Mouse (Mus musculus) CH12.LX (cell line): ENCODE measurements at regions not wholly inside any gene's neighbourhood (a gene's known extent, or its start where the extent isn't known, plus 50 kb on each side); places are given as distances from the start of the nearest gene placed in this dataset.

Experiments used
- DNase-seq: peaks from one replicate; pipeline ENCODE4 v3.0.0-alpha.2; 2013; ENCODE audit errors: extremely low read depth
- H3K27ac ChIP-seq: 2 replicates; pipeline ENCODE4 v1.5.1; 2012; ENCODE audit warnings: low read depth, mild to moderate bottlenecking, control low read depth, moderate library complexity; ENCODE audit not compliant: insufficient read depth
- H3K27me3 ChIP-seq: replicated peaks from 2 replicates; pipeline ENCODE3; 2012; ENCODE audit warnings: inconsistent platforms
- H3K36me3 ChIP-seq, 2 experiments: replicated peaks in 1 of 2; 2 replicates each; pipeline versions ENCODE3 to v1.6.1; 2012; ENCODE audit warnings: inconsistent platforms in 1 of 2, low read length in 1 of 2, mild to moderate bottlenecking in 1 of 2, mixed read lengths in 1 of 2, moderate library complexity in 1 of 2; ENCODE audit not compliant: control insufficient read depth in 1 of 2, insufficient read depth in 1 of 2
- H3K4me1 ChIP-seq, 2 experiments: 2 replicates each; pipeline ENCODE4 v1.6.1; 2012; ENCODE audit warnings: inconsistent platforms in 1 of 2, moderate library complexity in 1 of 2; ENCODE audit not compliant: insufficient read depth in 2 of 2, control insufficient read depth in 1 of 2
- H3K4me2 ChIP-seq: 2 replicates; pipeline ENCODE4 v1.6.1; 2012; ENCODE audit warnings: low read depth, mild to moderate bottlenecking, control low read depth; ENCODE audit not compliant: poor library complexity, insufficient read depth, severe bottlenecking
- H3K4me3 ChIP-seq, 3 experiments: fragments of 150-350 bp in 1 of 3; sonication (generic) in 1 of 3; replicated peaks in 1 of 3; 2 replicates each; pipeline versions ENCODE3 to v1.5.1; 2011 to 2012; ENCODE audit warnings: low read depth in 2 of 3, low read length in 2 of 3, mild to moderate bottlenecking in 2 of 3, moderate library complexity in 2 of 3, control low read depth in 1 of 3, improper control_type of control experiment in 1 of 3, inconsistent platforms in 1 of 3, mixed read lengths in 1 of 3; ENCODE audit not compliant: poor library complexity in 1 of 3
- H3K79me2 ChIP-seq: replicated peaks from 2 replicates; pipeline ENCODE4 v1.6.1; 2012; ENCODE audit warnings: mild to moderate bottlenecking, moderate library complexity; ENCODE audit not compliant: control insufficient read depth, poor library complexity, insufficient read depth, severe bottlenecking; ENCODE audit errors: extremely low read depth
- H3K9ac ChIP-seq: 2 replicates; pipeline ENCODE4 v1.6.1; 2012; ENCODE audit warnings: low read depth, mild to moderate bottlenecking, control low read depth, moderate library complexity; ENCODE audit not compliant: insufficient read depth
- H3K9me3 ChIP-seq: replicated peaks from 2 replicates; pipeline ENCODE3; 2012; ENCODE audit warnings: low read length, inconsistent platforms, mixed read lengths
- CHD1 ChIP-seq: IDR thresholded peaks from 2 replicates; pipeline ENCODE4 v1.6.1; 2012; ENCODE audit warnings: low read depth, low read length, improper control_type of control experiment, inconsistent platforms
- CHD2 ChIP-seq: IDR thresholded peaks from 2 replicates; pipeline ENCODE4 v1.6.1; 2011; ENCODE audit warnings: low read length, improper control_type of control experiment
- CTCF ChIP-seq, 2 experiments: IDR thresholded peaks in 1 of 2; conservative IDR thresholded peaks in 1 of 2; 2 replicates each; pipeline ENCODE4 v1.5.1; 2011 to 2012; ENCODE audit warnings: low read depth in 2 of 2, low read length in 2 of 2, improper control_type of control experiment in 1 of 2, inconsistent platforms in 1 of 2, mild to moderate bottlenecking in 1 of 2, moderate library complexity in 1 of 2
- E2F4 ChIP-seq: IDR thresholded peaks from 2 replicates; pipeline ENCODE4 v1.6.1; 2011; ENCODE audit warnings: low read depth, low read length, improper control_type of control experiment; ENCODE audit not compliant: insufficient replicate concordance
- ELF1 ChIP-seq: IDR thresholded peaks from 2 replicates; pipeline ENCODE4 v1.6.1; 2014; ENCODE audit warnings: low read depth, mild to moderate bottlenecking, inconsistent platforms, low read length, improper control_type of control experiment
- JUND ChIP-seq: conservative IDR thresholded peaks from 2 replicates; pipeline ENCODE4 v1.6.1; 2011; ENCODE audit warnings: low read depth, low read length, improper control_type of control experiment
- MAFK ChIP-seq: IDR thresholded peaks from 2 replicates; pipeline ENCODE4 v1.6.1; 2011; ENCODE audit warnings: low read length, improper control_type of control experiment; ENCODE audit not compliant: insufficient replicate concordance
- MAX ChIP-seq: IDR thresholded peaks from 2 replicates; pipeline ENCODE4 v1.6.1; 2011; ENCODE audit warnings: low read length, improper control_type of control experiment
- MAZ ChIP-seq: IDR thresholded peaks from 2 replicates; pipeline ENCODE4 v1.6.1; 2012; ENCODE audit warnings: low read depth, mild to moderate bottlenecking, inconsistent platforms, low read length, improper control_type of control experiment, moderate library complexity
- MEF2A ChIP-seq: IDR thresholded peaks from 2 replicates; pipeline ENCODE4 v1.6.1; 2014; ENCODE audit warnings: low read depth, mild to moderate bottlenecking, inconsistent platforms, low read length, improper control_type of control experiment, borderline replicate concordance
- MXI1 ChIP-seq: IDR thresholded peaks from 2 replicates; pipeline ENCODE4 v1.6.1; 2011; ENCODE audit warnings: mild to moderate bottlenecking, low read depth, low read length, improper control_type of control experiment
- MYC ChIP-seq: IDR thresholded peaks from 2 replicates; pipeline ENCODE4 v1.6.1; 2011; ENCODE audit warnings: low read depth, mild to moderate bottlenecking, improper control_type of control experiment, low read length
- PAX5 ChIP-seq: IDR thresholded peaks from 2 replicates; pipeline ENCODE4 v1.6.1; 2012; ENCODE audit warnings: low read length, inconsistent platforms, mixed read lengths
- POLR2A ChIP-seq: IDR thresholded peaks from 2 replicates; pipeline ENCODE4 v1.6.1; 2011; ENCODE audit warnings: low read depth, mild to moderate bottlenecking, improper control_type of control experiment, low read length
- RAD21 ChIP-seq: IDR thresholded peaks from 2 replicates; pipeline ENCODE4 v1.6.1; 2011; ENCODE audit warnings: low read depth, mild to moderate bottlenecking, low read length, improper control_type of control experiment, moderate library complexity
- RCOR1 ChIP-seq: conservative IDR thresholded peaks from 2 replicates; pipeline ENCODE4 v1.6.1; 2012; ENCODE audit warnings: low read depth, mild to moderate bottlenecking, inconsistent platforms, low read length, improper control_type of control experiment
- SIN3A ChIP-seq: IDR thresholded peaks from 2 replicates; pipeline ENCODE4 v1.6.1; 2012; ENCODE audit warnings: low read length, improper control_type of control experiment, inconsistent platforms
- SMC3 ChIP-seq: IDR thresholded peaks from 2 replicates; pipeline ENCODE4 v1.6.1; 2011; ENCODE audit warnings: low read depth, low read length, improper control_type of control experiment
- TBP ChIP-seq: conservative IDR thresholded peaks from 2 replicates; pipeline ENCODE4 v1.6.1; 2011; ENCODE audit warnings: low read depth, low read length, improper control_type of control experiment
- UBTF ChIP-seq: IDR thresholded peaks from 2 replicates; pipeline ENCODE4 v1.6.1; 2012; ENCODE audit warnings: low read depth, mild to moderate bottlenecking, inconsistent platforms, low read length, improper control_type of control experiment, moderate library complexity
- USF1 ChIP-seq: IDR thresholded peaks from 2 replicates; pipeline ENCODE4 v1.6.1; 2014; ENCODE audit warnings: low read depth, mild to moderate bottlenecking, inconsistent platforms, low read length, improper control_type of control experiment
- USF2 ChIP-seq: conservative IDR thresholded peaks from 2 replicates; pipeline ENCODE4 v1.6.1; 2011; ENCODE audit warnings: low read depth, low read length, improper control_type of control experiment
- ZC3H11A ChIP-seq: IDR thresholded peaks from 2 replicates; pipeline ENCODE4 v1.6.1; 2012; ENCODE audit warnings: low read depth, mild to moderate bottlenecking, inconsistent platforms, low read length, improper control_type of control experiment
- ZKSCAN1 ChIP-seq: IDR thresholded peaks from 2 replicates; pipeline ENCODE4 v1.6.1; 2012; ENCODE audit warnings: low read depth, inconsistent platforms, low read length, improper control_type of control experiment, borderline replicate concordance
- ZMIZ1 ChIP-seq: IDR thresholded peaks from 2 replicates; pipeline ENCODE4 v1.6.1; 2012; ENCODE audit warnings: low read depth, mild to moderate bottlenecking, inconsistent platforms, low read length, improper control_type of control experiment
- ZNF384 ChIP-seq: IDR thresholded peaks from 2 replicates; pipeline ENCODE4 v1.6.1; 2012; ENCODE audit warnings: low read depth, low read length, improper control_type of control experiment, inconsistent platforms
- dilution Hi-C: fragments of 300-500 bp; cut with MboI; formaldehyde crosslinking; loops from 2 replicates; pipeline ENCODE4 v1.14.3; 2020; ENCODE audit warnings: low sequenced_read_pairs; ENCODE audit not compliant: extremely low pct_unique_long_range_greater_than_20kb, extremely low pct_ligation_motif_present
- in situ Hi-C: fragments of 300-500 bp; cut with MboI; formaldehyde crosslinking; loops from 3 replicates; pipeline ENCODE4 v1.14.3; 2019; ENCODE audit warnings: low sequenced_read_pairs, low pct_ligation_motif_present, low pct_unique_long_range_greater_than_20kb, mixed read lengths

GRCm38 (mm10) chr9:47912823-47913222 is 249.0 kb upstream of the Nxpe4 start:
- Histone ChIP-seq H3K4me2 (no peak overlapping the region), H3K4me1 (no peaks in the 10 kb centered on the region), H3K9me3 (peaks cover 64% of the 10 kb centered on the region), H3K4me3 (no peak overlapping the region), H3K27ac (no peak overlapping the region), H3K27me3 (no peaks in the 10 kb centered on the region), H3K36me3 (no peaks in the 10 kb centered on the region), H3K79me2 (no peaks in the 10 kb centered on the region), H3K9ac (no peak overlapping the region)
- dilution Hi-C loops: no loop called here
- in situ Hi-C loops: no loop called here
- no peak for DNase-seq
- no peak for TF ChIP-seq MAFK
- no peak for TF ChIP-seq PAX5
- TF ChIP-seq RAD21: no peak
- no peak for TF ChIP-seq SIN3A
- TF ChIP-seq UBTF: no peak
- TF ChIP-seq JUND: no peak
- no peak for TF ChIP-seq ZMIZ1
- TF ChIP-seq USF1: no peak
- TF ChIP-seq POLR2A: no peak
- no peak for TF ChIP-seq RCOR1

DNA sequence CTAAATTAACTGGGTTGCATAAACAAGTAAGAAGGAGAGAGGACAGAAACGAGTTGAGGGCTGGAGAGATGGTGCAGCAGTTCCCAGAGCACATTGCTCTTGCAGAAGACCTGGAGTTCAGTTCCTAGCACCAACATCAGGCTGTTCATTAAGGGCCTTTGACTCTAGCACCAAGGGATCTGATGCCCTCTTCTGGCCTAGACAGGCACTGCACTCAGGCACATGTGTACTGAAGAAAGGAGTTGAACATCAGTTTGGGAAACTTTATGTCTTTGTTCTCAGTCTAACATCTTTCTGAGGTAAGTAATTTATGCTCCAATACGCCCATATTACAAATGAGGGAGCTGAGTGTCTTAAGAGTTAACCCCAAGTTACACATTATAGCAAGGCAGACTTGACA is 226.5 kb upstream of the Nxpe4 start:
- Histone ChIP-seq H3K4me3 (no peak overlapping the region), H3K36me3 (no peaks in the 10 kb centered on the region), H3K27ac (no peak overlapping the region), H3K4me2 (no peak overlapping the region), H3K79me2 (no peaks in the 10 kb centered on the region), H3K9me3 (peaks cover 61% of the 10 kb centered on the region), H3K4me1 (no peaks in the 10 kb centered on the region), H3K9ac (no peak overlapping the region), H3K27me3 (no peaks in the 10 kb centered on the region)
- in situ Hi-C loops (no loop called here), dilution Hi-C loops (no loop called here)
- TF ChIP-seq CTCF (conservative IDR thresholded peaks at IDR 0.05 in 1 of 2, IDR thresholded peaks at IDR 0.05 in 1 of 2; ENCODE audit: low read depth in 2 of 2, low read length in 2 of 2): peak; percentile 49 to 50
- TF ChIP-seq RAD21: peak; percentile 34
- TF ChIP-seq USF2: no peak
- no peak for TF ChIP-seq MAZ
- TF ChIP-seq SMC3: peak; percentile 27
- DNase-seq: peak; percentile 19

DNA sequence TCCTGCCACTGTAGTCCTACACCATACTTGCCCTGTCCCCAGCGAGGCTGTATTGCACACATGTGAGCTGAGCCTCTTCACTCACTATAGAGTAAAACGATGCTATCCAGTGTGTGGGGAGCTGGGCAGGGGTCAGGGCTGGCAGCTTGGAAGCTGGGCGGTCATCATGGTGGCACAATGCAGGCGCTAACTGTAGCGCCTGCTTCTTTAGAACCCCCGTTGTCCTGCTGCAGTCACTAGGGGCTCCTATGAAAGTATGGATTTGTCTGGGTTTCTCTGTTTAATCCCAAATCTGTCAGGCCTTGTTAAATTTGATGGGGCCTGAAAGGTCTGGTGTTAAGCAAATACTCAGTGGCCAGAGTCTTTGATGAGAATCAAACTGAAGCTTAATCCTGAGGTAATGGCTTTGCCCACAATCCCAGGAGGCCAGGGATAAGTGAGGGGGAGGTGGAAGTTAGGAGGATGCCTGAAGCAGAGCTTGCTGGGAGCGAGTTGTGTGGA is 225.8 kb upstream of the Nxpe4 start:
- dilution Hi-C loops: no loop called here

More for the DNA sequence above, 225.8 kb upstream of the Nxpe4 start:
- Histone ChIP-seq H3K9ac (no peak overlapping the region), H3K27ac (no peak overlapping the region), H3K9me3 (peaks cover 58% of the 10 kb centered on the region), H3K79me2 (no peaks in the 10 kb centered on the region), H3K36me3 (no peaks in the 10 kb centered on the region), H3K4me2 (no peak overlapping the region), H3K4me3 (no peak overlapping the region), H3K27me3 (no peaks in the 10 kb centered on the region), H3K4me1 (no peaks in the 10 kb centered on the region)
- no peak for DNase-seq
- in situ Hi-C loops: no loop called here
- TF ChIP-seq MYC (no peak), CHD2 (no peak), SIN3A (no peak), ELF1 (no peak), MAX (no peak), CHD1 (no peak), MXI1 (no peak), MEF2A (no peak), UBTF (no peak), ZMIZ1 (no peak), ZC3H11A (no peak), TBP (no peak), USF1 (no peak), ZKSCAN1 (no peak), E2F4 (no peak), RAD21 (no peak), CTCF (conservative IDR thresholded peaks at IDR 0.05 in 1 of 2, IDR thresholded peaks at IDR 0.05 in 1 of 2; ENCODE audit: low read depth in 2 of 2, low read length in 2 of 2) (no peak), ZNF384 (no peak)
